Mouse (Mus musculus): ENCODE measurements around the gene E130116L18Rik. TPM values are rescaled to one million over a fixed set of nuclear protein-coding genes. Genes with fewer than 3 reads are reported as not detected.
A peak's percentile ranks its signal among the peaks of the same experiment; 100 is the strongest.

Gene E130116L18Rik
- not detected in 2 replicates for polyA plus RNA-seq (2016; fragmentation: Nextera tagmentation; extraction: Ambion mirVana)

DNA sequence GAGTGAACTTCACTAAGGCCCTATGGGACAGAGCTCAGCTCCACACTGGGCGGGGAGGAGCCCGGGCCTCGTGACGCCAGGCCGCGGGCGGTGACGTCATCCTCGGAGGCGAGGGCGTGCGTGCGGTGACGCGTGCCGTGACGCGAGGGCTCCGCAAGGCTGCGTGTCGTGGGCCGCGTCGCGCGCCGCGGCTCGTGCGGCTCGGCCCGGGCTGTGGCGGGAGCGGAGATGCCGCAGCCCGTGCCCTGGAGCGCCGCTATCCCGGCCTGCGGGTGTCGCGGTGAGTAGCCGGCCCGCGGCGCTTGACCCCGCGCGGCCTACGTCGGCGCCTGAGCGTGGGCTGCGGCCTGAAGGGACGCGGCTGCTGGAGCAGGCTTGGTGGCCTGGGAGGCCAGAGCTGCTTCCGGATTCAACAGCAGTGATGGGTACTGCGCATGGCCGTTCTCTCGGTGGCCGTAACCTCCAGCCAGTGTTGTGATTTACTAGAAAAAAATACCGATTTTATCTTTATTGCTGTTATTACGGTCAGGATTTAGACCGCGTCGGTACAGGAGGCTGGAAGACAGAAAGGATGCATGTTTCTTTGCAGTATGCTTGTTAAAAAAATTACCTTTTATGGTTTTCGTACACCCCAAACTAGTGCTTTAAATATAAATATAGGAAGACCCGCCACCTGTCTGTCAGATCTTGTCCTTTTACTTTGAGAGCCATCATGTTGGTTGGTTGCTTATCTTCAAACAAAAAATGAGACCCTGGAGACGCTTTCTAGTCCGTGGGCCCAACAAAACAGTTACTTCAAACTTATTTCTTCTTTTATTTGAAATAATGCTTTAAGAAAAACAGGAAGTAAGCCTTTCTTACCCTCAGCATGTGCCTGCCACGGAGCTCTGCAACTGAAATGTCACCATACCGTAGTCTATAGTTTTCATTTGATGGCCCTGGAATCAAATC lies at the start of gene E130116L18Rik:
TSS of gene E130116L18Rik (minus strand) at position 402 of the 951 bp plus-strand sequence.
- 6% methylated on average over 72 of the region's 72 CpGs for WGBS
- Histone ChIP-seq H3K4me1 (peaks cover 14% of the 10 kb centered on the region), H3K27ac (peak within 1 kb of the TSS; percentile 94)

DNA sequence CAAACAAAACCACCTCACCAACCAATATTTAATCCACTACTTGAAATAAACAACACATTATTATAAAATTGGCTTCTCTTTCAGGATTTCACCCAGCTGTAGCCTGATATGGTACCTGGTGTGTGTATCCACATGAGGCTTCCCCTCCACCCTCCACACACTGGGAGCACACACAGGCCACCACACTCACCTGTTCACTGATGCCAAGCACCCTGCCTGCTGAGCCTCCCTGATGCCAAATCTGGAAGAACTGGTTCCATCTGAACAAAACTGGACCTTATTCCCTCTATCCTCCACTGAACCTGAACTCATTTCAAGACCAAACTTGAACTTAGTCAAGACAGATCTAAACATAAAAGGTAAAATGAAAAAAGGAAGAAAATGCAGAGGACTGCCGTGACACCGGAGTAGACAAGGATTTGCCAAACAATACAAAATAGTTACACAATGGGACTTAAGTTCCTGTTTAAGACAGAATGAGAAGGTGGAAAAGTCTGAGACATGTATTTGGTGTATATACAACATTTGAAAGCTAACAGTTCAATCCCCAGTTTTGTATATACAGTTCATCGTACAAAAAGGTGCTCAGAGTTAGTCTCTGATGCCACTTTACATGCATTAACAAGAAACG lies 45.4 kb upstream of the E130116L18Rik start:
- WGBS, result 95% methylated on average over 4 of the region's 4 CpGs
- Histone ChIP-seq H3K27me3 (ENCODE audit: poor library complexity, severe bottlenecking) (no peaks in the 10 kb centered on the region), H3K36me3 (replicated peaks) (peaks cover 79% of the 10 kb centered on the region), H3K4me1 (no peaks in the 10 kb centered on the region), H3K9me3 (no peaks in the 10 kb centered on the region), H3K4me3 (no peak overlapping the region), H3K27ac (no peak overlapping the region)
- no peak for DNase-seq (ENCODE audit: extremely low spot score, low spot score)

More for the DNA sequence above, at the start of gene E130116L18Rik:
- no peaks in the 10 kb centered on the region for H3K27me3 ChIP-seq (ENCODE audit: poor library complexity, severe bottlenecking)
- no peaks in the 10 kb centered on the region for H3K9me3 ChIP-seq
- H3K4me3 ChIP-seq, result peak within 1 kb of the TSS; percentile 79
- peaks cover 18% of the 10 kb centered on the region for H3K36me3 ChIP-seq (replicated peaks)
- DNase-seq (ENCODE audit: extremely low spot score, low spot score), result peak; percentile 83

DNA sequence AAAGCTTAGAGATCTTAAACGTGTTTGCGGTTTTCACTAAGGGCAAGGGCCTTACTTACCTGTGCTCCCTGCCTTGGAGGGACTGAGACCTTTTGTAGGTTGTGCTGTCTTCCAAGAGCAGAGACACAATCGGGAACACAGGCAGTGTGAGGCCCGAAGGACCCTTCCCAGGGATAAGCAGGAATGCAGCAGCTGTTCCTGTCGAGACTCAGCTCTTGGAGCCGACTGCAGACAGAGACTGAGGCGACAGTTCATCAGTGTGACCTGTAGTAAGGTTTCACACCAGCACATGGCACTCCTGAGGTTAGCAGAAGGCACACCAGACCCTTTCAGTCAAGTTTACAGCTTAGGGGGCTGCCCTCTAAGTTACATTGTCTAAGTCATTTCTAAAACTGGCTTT lies 39.3 kb upstream of the E130116L18Rik start:
- H3K36me3 ChIP-seq (replicated peaks), result peaks cover 90% of the 10 kb centered on the region

DNA sequence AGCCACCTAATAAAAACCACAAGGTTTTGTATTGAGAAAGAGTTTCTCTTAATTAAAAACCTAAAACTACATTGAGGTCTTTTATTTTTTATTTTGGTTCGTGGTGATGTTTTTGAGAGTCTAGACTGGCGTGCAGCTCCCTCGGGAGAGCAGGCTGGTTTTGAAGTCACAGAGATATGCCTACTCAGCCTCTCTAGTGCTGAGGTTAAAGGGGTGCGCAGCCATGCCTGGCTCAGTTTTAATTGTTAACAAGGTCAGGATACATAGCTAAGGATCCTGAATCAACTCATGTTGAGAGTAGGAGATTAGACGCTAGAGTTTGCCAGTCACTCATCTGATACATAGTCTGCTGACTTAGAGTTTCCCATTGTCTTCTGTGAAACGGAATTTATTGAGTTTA lies 38.5 kb upstream of the E130116L18Rik start:
- H3K4me1 ChIP-seq, result no peaks in the 10 kb centered on the region
- H3K36me3 ChIP-seq (replicated peaks), result peaks cover 88% of the 10 kb centered on the region
- H3K4me3 ChIP-seq, result no peak overlapping the region
- no peaks in the 10 kb centered on the region for H3K9me3 ChIP-seq
- H3K27me3 ChIP-seq (ENCODE audit: poor library complexity, severe bottlenecking), result no peaks in the 10 kb centered on the region
- 89% methylated on average over 6 of the region's 6 CpGs for WGBS
- no peak for DNase-seq (ENCODE audit: extremely low spot score, low spot score)
- H3K27ac ChIP-seq, result no peak overlapping the region

More for the DNA sequence above, 39.3 kb upstream of the E130116L18Rik start:
- 91% methylated on average over 7 of the region's 7 CpGs for WGBS
- H3K4me1 ChIP-seq, result no peaks in the 10 kb centered on the region
- no peaks in the 10 kb centered on the region for H3K9me3 ChIP-seq
- no peak overlapping the region for H3K4me3 ChIP-seq
- no peak for DNase-seq (ENCODE audit: extremely low spot score, low spot score)
- H3K27ac ChIP-seq, result no peak overlapping the region
- no peaks in the 10 kb centered on the region for H3K27me3 ChIP-seq (ENCODE audit: poor library complexity, severe bottlenecking)

DNA sequence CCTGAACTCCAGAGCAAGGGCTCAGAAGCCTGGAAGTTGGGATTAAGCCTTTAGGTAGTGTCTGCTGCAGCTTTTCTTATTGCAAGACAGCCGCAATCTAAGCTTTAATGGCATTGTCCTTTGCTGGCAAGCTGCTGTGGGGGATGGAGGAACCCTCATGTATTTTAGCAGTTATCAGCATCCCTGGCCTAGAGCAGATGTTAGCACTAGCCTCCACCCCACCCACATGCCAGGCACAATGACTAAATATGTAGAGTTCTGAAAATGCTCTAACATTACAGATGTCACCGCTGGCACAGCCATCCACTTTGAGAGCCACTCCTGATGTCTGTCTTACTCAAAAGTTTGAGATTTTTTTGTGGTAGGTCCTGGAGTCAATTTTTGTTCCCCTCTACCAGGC lies 33.7 kb upstream of the E130116L18Rik start:
- WGBS, result 86% methylated on average over 2 of the region's 2 CpGs
- Histone ChIP-seq H3K9me3 (no peaks in the 10 kb centered on the region), H3K27me3 (ENCODE audit: poor library complexity, severe bottlenecking) (no peaks in the 10 kb centered on the region), H3K27ac (no peak overlapping the region), H3K4me3 (no peak overlapping the region), H3K36me3 (replicated peaks) (peaks cover 83% of the 10 kb centered on the region), H3K4me1 (no peaks in the 10 kb centered on the region)
- no peak for DNase-seq (ENCODE audit: extremely low spot score, low spot score)

DNA sequence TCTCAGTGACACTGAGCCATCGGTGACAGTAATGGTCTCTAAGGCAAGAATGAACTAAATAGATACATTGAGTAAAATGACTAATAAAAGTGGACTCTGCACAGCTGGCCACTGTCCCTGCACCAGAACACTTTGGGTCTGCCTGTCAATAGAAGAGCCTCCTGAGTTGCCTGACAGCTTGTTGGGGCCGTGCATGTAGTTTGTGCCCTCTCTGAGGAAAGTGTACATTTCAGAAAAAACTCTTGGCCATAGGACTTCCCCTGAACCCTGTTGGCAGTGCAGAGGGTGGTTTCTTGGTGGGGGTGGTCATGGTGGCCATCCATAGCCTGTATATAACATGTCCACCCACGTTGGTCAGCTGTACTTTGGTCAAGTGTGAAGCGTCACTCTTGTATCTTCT lies 31.5 kb upstream of the E130116L18Rik start:
- Histone ChIP-seq H3K27me3 (ENCODE audit: poor library complexity, severe bottlenecking) (no peaks in the 10 kb centered on the region), H3K4me1 (no peaks in the 10 kb centered on the region), H3K9me3 (no peaks in the 10 kb centered on the region), H3K4me3 (no peak overlapping the region), H3K27ac (no peak overlapping the region), H3K36me3 (replicated peaks) (peaks cover 90% of the 10 kb centered on the region)
- 94% methylated on average over 4 of the region's 4 CpGs for WGBS
- no peak for DNase-seq (ENCODE audit: extremely low spot score, low spot score)

DNA sequence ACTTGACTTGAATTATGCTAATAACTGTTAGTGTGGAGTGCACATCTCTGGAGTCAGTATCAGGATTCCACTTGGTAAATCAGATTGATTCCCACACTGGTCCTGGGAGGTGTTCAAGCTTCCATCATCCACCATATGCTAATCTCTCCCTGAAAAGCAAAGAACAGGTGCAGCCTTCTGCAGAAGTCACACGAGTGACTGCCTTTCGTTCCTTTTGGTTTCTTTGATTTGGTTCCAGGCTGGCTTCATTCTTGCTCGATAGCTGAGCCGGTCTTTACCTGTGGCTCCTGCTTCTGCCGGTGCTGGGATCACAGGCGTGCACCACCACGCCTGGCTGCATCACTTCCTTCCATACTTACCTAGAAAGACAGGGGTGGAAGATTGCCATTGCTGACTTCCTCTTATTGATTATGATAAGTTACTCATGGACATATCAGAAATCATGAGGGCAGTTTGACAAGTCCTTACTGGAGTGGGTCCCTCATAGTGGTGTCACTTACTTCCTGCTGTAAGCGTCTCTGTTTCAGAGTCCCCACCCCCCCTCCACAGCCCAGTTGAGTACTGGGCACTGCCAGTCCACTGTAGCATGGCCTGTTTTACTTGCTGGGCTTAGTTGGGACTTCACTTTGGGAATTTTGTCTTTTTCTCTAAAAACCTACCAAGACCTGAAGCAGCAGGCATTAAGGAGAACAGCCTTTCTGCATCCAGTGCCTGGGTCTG lies 30.0 kb upstream of the E130116L18Rik start:
- no peaks in the 10 kb centered on the region for H3K4me1 ChIP-seq
- no peak overlapping the region for H3K27ac ChIP-seq
- no peaks in the 10 kb centered on the region for H3K9me3 ChIP-seq
- no peak for DNase-seq (ENCODE audit: extremely low spot score, low spot score)
- peaks cover 81% of the 10 kb centered on the region for H3K36me3 ChIP-seq (replicated peaks)
- no peaks in the 10 kb centered on the region for H3K27me3 ChIP-seq (ENCODE audit: poor library complexity, severe bottlenecking)
- WGBS, result 95% methylated on average over 8 of the region's 8 CpGs
- no peak overlapping the region for H3K4me3 ChIP-seq

DNA sequence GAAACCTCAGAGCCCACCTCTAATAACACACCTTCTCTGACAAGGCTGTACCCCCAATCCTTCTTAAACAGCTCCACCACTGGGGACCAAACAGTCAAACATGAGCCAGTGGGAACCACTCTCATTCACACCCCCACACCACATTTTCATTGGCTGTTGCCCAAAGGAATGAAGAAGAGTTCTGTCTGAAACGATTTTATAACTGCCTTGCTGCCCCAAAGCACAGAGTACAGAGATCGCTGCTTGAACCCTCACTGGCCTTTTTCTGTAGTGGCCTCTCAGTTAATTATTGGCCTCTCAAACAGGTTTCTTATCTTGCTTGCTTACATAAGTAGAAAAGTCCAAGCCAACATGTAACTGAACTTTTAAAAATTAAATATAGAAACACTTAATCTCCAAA lies 29.5 kb upstream of the E130116L18Rik start:
- H3K9me3 ChIP-seq, result no peaks in the 10 kb centered on the region
- 92% methylated on average over 2 of the region's 2 CpGs for WGBS
- no peak for DNase-seq (ENCODE audit: extremely low spot score, low spot score)
- no peak overlapping the region for H3K27ac ChIP-seq
- H3K27me3 ChIP-seq (ENCODE audit: poor library complexity, severe bottlenecking), result no peaks in the 10 kb centered on the region
- H3K4me1 ChIP-seq, result no peaks in the 10 kb centered on the region
- peaks cover 75% of the 10 kb centered on the region for H3K36me3 ChIP-seq (replicated peaks)
- H3K4me3 ChIP-seq, result no peak overlapping the region

DNA sequence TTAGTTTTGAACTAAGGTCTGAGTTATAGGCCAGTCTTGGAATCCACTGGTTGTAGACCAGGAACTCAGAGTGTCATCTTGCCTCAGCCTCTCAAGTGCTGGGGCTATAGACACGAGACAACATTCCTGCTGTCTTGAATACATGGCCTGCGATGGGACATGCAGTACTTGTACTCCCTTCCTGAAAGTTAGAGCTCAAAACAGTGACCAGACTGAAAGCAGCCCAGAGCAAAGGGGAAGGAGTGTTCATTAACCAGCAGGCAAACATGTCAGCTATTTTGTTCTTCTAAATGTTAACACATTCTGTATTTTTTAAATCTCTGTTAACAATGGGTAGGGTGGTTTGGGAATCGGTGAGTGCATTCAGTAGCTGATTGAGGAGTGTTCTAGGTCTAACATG lies 24.1 kb upstream of the E130116L18Rik start:
- H3K9me3 ChIP-seq, result no peaks in the 10 kb centered on the region
- no peak overlapping the region for H3K4me3 ChIP-seq
- no peaks in the 10 kb centered on the region for H3K4me1 ChIP-seq
- no peak for DNase-seq (ENCODE audit: extremely low spot score, low spot score)
- H3K27me3 ChIP-seq (ENCODE audit: poor library complexity, severe bottlenecking), result no peaks in the 10 kb centered on the region
- 91% methylated on average over 3 of the region's 3 CpGs for WGBS
- H3K36me3 ChIP-seq (replicated peaks), result peaks cover 30% of the 10 kb centered on the region
- no peak overlapping the region for H3K27ac ChIP-seq

DNA sequence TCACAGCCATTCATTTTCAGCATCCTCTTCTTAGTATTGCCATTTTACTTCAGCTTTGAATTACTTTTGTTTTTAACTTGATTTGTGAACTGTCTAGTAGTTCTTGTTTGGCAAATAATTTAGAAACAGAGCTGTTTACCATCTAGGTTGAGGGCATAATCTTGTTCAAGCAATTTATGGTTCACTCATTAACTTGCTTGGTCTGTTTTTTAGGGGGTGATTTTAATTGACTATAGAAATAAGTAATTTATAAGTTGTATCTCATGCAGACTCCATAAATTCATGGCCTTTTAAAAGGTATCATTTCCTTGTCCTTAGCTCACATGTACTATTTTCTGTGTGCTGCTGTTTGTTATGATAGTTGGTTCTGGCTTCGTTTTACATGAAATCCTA lies 23.5 kb upstream of the E130116L18Rik start:
- Histone ChIP-seq H3K9me3 (no peaks in the 10 kb centered on the region), H3K4me1 (no peaks in the 10 kb centered on the region), H3K27me3 (ENCODE audit: poor library complexity, severe bottlenecking) (no peaks in the 10 kb centered on the region), H3K36me3 (replicated peaks) (peaks cover 25% of the 10 kb centered on the region), H3K4me3 (no peak overlapping the region), H3K27ac (no peak overlapping the region)
- DNase-seq (ENCODE audit: extremely low spot score, low spot score), result no peak
- 73% methylated on average over 1 of the region's 1 CpGs for WGBS

DNA sequence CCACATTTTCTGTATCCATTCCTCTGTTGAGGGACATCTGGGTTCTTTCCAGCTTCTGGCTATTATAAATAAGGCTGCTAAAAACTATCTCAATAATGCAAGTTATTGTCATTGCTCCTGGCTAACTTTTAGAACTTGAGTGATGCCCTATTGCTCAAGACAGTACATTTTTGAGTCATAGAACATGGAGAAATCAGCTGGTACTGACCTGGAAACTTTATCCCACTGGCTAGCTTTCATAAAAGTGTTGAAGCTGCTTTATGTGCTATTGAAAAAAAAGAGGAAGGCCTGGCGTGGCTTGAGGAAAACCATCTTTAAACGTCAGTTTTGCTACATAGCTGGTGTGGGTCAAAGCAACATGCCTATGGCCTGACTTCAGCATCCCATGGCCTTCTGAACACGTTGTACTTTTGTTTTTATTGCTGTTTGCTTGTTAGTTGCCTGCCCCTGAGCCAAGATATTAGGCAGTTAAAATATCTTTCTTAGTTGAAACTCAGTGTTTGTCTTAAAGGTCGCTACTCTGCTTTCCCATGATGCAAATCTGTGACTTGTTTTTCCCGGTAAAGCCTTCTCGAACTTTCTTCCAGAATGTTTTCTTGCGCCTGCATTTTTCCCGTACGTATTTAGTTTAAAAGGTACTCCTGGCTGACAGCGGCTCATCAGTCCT lies 23.0 kb upstream of the E130116L18Rik start:
- Histone ChIP-seq H3K9me3 (no peaks in the 10 kb centered on the region), H3K36me3 (replicated peaks) (peaks cover 19% of the 10 kb centered on the region), H3K4me3 (no peak overlapping the region), H3K27me3 (ENCODE audit: poor library complexity, severe bottlenecking) (no peaks in the 10 kb centered on the region), H3K4me1 (no peaks in the 10 kb centered on the region), H3K27ac (no peak overlapping the region)
- WGBS, result 92% methylated on average over 10 of the region's 10 CpGs
- no peak for DNase-seq (ENCODE audit: extremely low spot score, low spot score)

DNA sequence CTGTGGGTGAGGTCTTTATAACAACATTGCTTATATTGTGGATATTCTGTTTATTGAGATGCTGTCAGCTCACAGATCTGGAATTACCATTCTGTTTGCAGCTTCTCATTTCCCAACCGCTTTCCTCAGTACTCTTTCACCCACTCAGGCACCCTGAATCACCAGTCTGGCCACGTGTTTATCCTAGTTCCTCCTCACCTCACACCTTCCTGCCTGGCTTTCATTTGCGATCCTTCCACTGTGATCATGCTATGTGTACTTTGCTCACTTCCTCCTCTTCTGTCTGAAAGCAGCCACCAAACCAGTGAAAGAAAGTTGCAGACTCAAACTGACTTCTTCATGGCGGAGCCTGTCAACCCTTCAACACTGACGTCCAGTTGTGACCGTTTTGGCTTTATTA lies 20.1 kb upstream of the E130116L18Rik start:
- Histone ChIP-seq H3K4me3 (no peak overlapping the region), H3K27me3 (ENCODE audit: poor library complexity, severe bottlenecking) (no peaks in the 10 kb centered on the region), H3K36me3 (replicated peaks) (peaks cover 7% of the 10 kb centered on the region), H3K9me3 (no peaks in the 10 kb centered on the region), H3K4me1 (no peaks in the 10 kb centered on the region), H3K27ac (no peak overlapping the region)
- no peak for DNase-seq (ENCODE audit: extremely low spot score, low spot score)
- 92% methylated on average over 6 of the region's 6 CpGs for WGBS

Measured in forebrain, embryonic 10.5 days (tissue).